Mouse (Mus musculus): ENCODE results near the gene A730015C16Rik. TPM values are rescaled to one million over a fixed set of nuclear protein-coding genes. Genes with fewer than 3 reads are reported as not detected.

The A730015C16Rik gene
- total RNA-seq, 2 experiments from 2014 or later: not detected

DNA sequence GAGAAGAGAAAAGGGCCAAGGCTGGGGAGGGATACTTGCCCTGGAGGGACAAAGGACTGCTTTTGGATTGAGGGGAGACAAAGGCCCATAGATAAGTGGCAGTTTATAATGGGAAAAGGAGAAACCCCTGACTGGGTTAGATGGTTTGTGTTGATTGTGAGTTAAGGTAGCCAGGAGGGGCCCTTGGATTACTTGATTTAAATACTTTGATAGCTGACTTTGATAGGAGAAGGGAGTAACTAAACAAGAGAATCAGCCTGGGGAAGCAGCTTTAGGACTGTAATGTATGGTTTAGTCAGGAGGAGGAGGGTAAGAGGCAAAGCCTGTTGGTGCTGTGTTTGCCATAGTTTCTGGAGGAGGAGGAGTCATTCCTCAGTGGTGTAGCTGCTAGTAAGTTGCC is 5.1 kb downstream of the A730015C16Rik start:
- no peak overlapping the region for H3K27ac ChIP-seq
- TF ChIP-seq CTCF (IDR thresholded peaks at IDR 0.05): no peak
- no peak overlapping the region for H3K4me3 ChIP-seq
- intact Hi-C loops (cut with DNase I): no loop called here
- no peak for DNase-seq (ENCODE audit: extremely low spot score in 1 of 2, low spot score in 2 of 2)

DNA sequence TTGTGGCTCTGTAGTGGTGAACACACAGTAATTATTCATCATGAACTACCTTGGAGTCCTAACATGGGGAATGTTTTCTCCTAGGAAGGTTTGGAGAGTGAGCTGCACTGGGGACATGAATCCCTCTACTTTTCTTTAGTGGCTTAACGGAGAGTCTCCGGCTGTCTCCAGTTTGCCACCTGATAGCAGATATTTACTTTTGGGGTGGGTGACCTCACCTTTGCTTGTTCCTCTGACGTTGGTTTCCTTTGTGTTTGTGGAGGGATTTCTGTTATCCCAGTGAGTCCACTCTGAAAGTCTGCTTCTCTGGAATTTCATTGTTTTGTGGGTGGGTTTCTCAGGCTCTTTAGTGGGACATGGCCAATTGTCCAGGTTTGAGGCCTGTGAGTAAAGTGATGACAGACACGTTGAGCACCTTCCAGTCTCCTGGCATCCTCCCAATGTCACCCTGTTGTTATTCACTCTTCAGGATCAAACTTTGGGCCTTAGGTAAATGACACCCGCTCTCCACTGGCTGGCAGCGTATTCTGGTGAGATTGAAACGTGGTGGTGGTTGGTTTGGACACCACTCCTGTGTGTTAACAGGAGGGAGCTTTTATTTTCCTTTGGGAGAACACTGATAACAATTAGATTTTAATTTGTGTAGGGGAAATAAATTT is 6.4 kb downstream of the A730015C16Rik start:
- H3K4me3 ChIP-seq: no peak overlapping the region
- no peak for TF ChIP-seq CTCF (IDR thresholded peaks at IDR 0.05)
- DNase-seq (ENCODE audit: extremely low spot score in 1 of 2, low spot score in 2 of 2): no peak
- intact Hi-C loops (cut with DNase I): no loop called here
- no peak overlapping the region for H3K27ac ChIP-seq

DNA sequence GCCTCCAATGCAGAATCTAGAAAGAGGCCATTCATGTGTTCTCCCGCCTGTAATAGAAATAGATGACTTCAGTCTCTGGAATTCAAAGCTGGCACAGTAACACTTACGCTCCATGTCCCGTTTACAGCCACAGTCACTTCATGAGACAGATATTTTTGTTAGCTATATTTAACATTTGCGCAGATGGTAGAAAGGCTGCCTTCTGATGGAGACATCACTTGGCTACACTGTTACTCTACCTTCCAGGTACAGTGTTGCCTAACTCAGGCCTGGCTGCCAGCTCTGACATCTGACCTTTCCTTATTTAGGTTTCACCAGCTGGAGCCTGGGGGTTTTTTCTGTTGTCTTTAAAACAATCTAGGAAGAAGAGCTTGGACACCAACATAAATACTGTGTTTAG is 10.4 kb downstream of the A730015C16Rik start:
- Histone ChIP-seq H3K27ac (peak overlapping the region; percentile 75), H3K4me3 (no peak overlapping the region)
- intact Hi-C loops (cut with DNase I): no loop called here
- TF ChIP-seq CTCF (IDR thresholded peaks at IDR 0.05): no peak
- no peak for DNase-seq (ENCODE audit: extremely low spot score in 1 of 2, low spot score in 2 of 2)

DNA sequence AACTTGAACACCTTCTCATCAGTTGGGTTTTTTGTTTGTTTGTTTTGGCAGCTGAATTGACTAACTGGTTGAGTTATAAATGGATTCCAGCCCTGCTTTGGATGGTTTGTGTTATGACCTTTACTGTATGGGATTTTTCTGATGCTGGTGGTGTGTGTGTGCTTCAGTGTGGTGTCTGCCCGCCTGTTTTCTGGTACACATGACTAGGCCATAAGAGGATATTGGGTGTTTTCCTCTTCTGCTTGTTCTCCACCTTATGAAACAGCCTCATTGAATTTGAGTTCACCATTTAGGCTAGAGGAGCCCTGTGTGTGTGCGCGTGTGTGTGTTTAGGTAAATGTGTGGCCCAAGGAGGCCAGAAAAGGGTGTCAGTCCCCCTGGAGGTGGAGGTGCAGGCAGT is 12.9 kb downstream of the A730015C16Rik start:
- intact Hi-C loops (cut with DNase I): no loop called here
- Histone ChIP-seq H3K27ac (peak overlapping the region; percentile 84; the same call in 1 of the 2 replicates), H3K4me3 (peak overlapping the region; percentile 69)
- DNase-seq (ENCODE audit: extremely low spot score in 1 of 2, low spot score in 2 of 2): no peak
- TF ChIP-seq CTCF (IDR thresholded peaks at IDR 0.05): no peak

DNA sequence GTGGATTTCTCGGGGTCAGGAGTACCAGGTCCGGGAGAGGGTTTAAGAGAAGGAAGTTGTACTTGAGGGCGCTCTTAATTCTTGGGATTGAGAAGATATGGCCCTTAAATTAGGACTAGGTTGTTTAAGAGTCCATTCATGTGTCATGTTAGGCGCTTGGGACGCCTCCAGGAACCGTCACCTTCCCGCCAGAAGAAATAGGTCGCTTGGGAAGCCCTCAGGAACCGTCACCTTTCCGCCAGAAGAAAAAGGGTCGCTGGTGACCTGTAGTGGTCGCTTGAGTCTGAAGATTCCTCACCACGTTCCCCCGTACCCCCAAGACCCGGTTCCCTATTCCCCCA is 13.5 kb downstream of the A730015C16Rik start:
- H3K27ac ChIP-seq: peak overlapping the region; percentile 84
- peak overlapping the region; percentile 69 for H3K4me3 ChIP-seq
- no peak for TF ChIP-seq CTCF (IDR thresholded peaks at IDR 0.05)
- intact Hi-C loops (cut with DNase I): loop anchor here (1.0 to 5.0 kb wide), 2 partner anchors 12 to 258 kb away; partner anchors contain the start of genes Kti12, Orc1 and Prpf38a
- DNase-seq (ENCODE audit: extremely low spot score in 1 of 2, low spot score in 2 of 2): no peak

DNA sequence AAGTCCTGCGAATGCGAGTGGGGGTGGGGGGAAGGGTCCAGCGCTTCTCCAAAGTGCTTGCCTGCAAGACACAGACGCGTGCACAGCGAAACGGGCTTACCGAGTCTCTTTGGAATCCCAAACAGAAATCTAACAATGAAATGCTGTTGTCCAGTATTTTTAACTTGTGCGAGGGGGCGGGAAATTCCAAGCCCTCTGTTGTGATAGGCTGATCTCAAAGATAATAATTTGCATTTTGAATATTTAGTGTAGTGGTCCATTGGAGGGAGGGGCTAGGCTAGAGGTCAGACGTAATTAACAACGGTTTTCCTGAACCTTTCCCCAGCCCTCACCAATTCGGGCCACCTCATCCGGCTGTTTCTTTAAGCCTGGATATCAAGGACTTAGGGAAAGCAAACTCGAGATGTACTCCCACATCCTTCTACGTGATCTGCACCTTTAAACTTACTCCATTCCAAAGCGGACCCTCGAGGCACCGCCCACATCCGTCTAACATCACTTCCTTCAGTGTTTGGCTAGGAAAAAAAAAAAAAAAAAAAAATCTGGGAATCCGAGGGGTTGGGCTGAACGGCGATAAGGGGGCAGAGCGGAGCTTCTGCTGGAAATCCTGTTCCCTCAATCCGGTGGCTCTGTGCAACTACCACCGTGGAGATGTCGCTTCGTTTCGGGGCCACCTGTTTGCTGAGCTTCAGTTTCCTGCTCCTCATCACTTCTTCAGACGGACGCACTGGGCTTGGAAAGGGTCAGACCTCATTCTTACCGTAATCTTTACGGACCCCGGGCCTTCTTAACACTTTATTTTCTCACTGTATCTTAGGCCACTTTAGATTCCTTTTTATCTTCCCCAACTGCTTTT is 14.1 kb downstream of the A730015C16Rik start, which contains the start of gene Txndc12:
Gene Txndc12, plus strand, starts transcription at position 487 of the 856 bp plus-strand sequence.
- H3K27ac ChIP-seq: peak within 1 kb of the TSS; percentile 98
- peak within 1 kb of the TSS; percentile 69 for H3K4me3 ChIP-seq
- DNase-seq (ENCODE audit: extremely low spot score in 1 of 2, low spot score in 2 of 2): peak; percentile 66 to 78
- intact Hi-C loops (cut with DNase I): loop anchor here (1.0 to 5.0 kb wide), 2 partner anchors 13 to 257 kb away; partner anchors contain the start of genes Kti12, Orc1 and Prpf38a
- no peak; the same call in 1 of the 2 replicates for TF ChIP-seq CTCF (IDR thresholded peaks at IDR 0.05)

DNA sequence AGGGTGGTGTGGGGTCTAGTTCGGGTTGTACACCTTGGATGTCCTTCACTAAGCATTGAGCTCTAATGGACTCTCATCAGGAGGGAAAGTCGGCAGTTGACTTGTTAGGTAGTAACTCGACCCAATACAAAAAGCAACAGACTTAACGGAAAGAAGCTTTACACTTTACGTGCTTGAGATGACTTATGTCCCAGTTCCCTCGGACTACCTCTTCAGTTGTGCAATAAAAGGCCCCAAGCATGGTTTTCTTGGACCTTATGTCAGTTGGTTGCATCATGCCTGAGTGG is 14.6 kb downstream of the A730015C16Rik start:
- TF ChIP-seq CTCF (IDR thresholded peaks at IDR 0.05): no peak
- DNase-seq (ENCODE audit: extremely low spot score in 1 of 2, low spot score in 2 of 2): no peak
- intact Hi-C loops (cut with DNase I): loop anchor here (1.0 to 5.0 kb wide), 3 partner anchors 14 to 256 kb away; partner anchors contain the start of genes Kti12, Orc1 and Prpf38a
- Histone ChIP-seq H3K27ac (peak overlapping the region; percentile 84), H3K4me3 (peak overlapping the region; percentile 69)

DNA sequence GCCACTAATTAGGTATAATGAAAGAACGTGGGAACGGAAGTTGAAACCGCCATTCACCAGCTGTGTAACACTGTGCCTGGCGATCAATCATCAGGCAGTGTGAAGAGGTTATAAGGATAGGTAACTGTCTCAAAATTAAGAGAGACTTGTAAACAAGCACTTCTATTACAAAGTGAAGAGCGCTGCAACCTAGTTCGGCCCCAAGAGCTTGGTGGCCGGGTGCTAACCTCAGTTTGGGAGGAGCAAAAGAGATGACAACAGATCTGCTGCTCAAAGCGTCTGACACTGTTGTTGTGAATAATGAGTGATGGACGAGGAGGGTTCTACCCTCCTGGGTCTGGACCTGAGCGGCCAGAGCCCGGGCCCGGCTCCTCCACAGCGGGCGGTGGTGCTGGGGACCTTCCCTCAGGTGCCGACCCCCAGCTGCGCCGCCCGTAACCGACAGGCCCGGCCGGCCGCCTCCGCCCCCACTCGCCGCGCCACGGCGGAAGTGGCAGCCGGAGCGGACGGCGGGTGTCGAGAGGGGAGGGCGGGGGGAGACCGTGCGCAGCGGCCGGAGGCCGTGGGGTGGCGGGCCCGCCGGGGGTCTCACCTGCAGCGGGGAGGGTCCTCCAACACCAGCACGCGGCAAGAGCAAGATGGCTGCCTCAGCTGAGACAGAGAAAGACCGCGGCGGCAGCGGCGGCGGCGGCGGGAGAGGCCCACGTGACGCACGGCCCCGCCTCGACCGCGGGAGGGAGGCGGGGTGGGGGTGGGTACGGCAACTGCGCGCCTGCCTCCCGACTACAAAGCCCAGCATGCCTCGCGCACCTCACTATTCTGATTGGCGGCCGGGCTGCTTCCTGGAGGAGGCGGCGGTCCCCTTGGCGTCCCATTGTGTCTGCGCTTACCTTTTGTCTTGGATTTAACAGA is 15.2 kb downstream of the A730015C16Rik start, which contains the start of gene Btf3l4:
Gene Btf3l4, minus strand, starts transcription at position 699 of the 912 bp plus-strand sequence.
- Histone ChIP-seq H3K4me3 (peak within 1 kb of the TSS; percentile 69), H3K27ac (peak within 1 kb of the TSS; percentile 98)
- peak; percentile 87 to 90 for DNase-seq (ENCODE audit: extremely low spot score in 1 of 2, low spot score in 2 of 2)
- no peak for TF ChIP-seq CTCF (IDR thresholded peaks at IDR 0.05)
- intact Hi-C loops (cut with DNase I): loop anchor here (1.0 to 5.0 kb wide), 2 partner anchors 213 to 256 kb away; partner anchors contain the start of genes Orc1 and Prpf38a

DNA sequence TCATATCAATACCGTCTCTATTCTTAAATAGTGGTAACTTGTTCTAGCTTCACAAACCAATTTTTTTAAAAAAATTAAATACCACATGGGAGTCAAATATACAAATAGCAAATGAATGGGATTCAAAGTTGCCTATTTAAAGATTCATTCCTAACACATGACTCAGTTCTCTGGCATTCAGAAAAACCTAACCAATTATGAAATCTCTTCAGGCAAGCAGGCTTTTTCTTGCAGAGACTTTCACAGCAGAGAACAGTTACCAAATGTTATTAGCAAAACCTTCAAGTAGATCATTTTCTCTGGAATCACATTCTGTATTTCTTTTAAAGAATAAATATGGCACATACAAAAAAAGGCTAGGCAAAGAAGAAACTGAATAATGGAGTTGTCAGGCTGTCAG is 17.7 kb downstream of the A730015C16Rik start:
- H3K4me3 ChIP-seq: peak overlapping the region; percentile 20; the same call in 1 of the 2 replicates
- no peak for TF ChIP-seq CTCF (IDR thresholded peaks at IDR 0.05)
- H3K27ac ChIP-seq: peak overlapping the region; percentile 47; the same call in 1 of the 2 replicates
- DNase-seq (ENCODE audit: extremely low spot score in 1 of 2, low spot score in 2 of 2): no peak
- intact Hi-C loops (cut with DNase I): loop anchor here (2.0 to 5.0 kb wide), 2 partner anchors 50 to 253 kb away; partner anchors contain the start of genes Orc1, Prpf38a and Zfyve9

DNA sequence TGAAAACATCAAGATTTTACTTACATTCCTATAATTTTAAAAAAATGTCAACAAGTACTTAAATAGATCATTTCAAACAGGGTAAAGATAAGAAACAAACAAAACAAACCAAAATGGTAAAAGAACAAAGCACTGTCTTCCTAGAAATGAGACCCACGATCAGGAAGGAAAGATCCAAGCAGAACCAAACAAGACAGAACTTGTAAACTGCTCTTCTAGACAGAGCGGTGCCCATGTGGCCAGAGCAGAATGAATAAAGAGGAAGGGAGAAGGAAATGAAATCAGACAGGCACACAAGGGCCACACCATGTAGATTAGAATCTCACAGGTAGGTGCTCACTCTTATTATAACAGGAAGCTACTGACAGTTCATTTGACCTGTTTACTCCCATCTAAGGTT is 21.8 kb downstream of the A730015C16Rik start:
- no peak for TF ChIP-seq CTCF (IDR thresholded peaks at IDR 0.05)
- intact Hi-C loops (cut with DNase I): no loop called here
- no peak overlapping the region for H3K27ac ChIP-seq
- DNase-seq (ENCODE audit: extremely low spot score in 1 of 2, low spot score in 2 of 2): no peak
- no peak overlapping the region for H3K4me3 ChIP-seq

DNA sequence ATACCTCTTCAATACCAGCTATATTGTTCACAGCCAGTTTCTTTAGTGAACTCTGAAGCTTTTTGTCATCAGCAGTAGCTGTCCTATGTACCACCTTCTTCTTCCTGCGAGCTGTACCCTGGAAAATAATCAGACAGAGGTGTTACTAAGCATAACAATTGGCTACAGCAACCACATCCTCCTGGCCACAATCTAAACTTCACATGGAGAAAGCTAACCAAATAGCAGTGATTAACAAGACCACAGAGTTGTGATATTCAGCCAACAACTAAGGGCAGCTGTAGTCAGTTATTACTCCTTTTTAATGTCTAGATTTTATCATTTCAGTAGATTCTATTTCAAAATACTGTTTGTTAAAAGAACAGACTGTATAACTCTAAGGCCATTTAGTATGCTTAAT is 22.3 kb downstream of the A730015C16Rik start:
- H3K27ac ChIP-seq: no peak overlapping the region
- DNase-seq (ENCODE audit: extremely low spot score in 1 of 2, low spot score in 2 of 2): no peak
- TF ChIP-seq CTCF (IDR thresholded peaks at IDR 0.05): no peak
- no peak overlapping the region for H3K4me3 ChIP-seq
- intact Hi-C loops (cut with DNase I): no loop called here

Measured in left cerebral cortex, adult 2 months (tissue).